Mouse (Mus musculus) lung, postnatal 36 days (tissue): ENCODE data around the gene Mest.

Source experiments
- DNase-seq: peaks from one replicate; pipeline ENCODE4 v3.0.0; 2022; ENCODE audit warnings: mixed read lengths

Gene Mest

DNA sequence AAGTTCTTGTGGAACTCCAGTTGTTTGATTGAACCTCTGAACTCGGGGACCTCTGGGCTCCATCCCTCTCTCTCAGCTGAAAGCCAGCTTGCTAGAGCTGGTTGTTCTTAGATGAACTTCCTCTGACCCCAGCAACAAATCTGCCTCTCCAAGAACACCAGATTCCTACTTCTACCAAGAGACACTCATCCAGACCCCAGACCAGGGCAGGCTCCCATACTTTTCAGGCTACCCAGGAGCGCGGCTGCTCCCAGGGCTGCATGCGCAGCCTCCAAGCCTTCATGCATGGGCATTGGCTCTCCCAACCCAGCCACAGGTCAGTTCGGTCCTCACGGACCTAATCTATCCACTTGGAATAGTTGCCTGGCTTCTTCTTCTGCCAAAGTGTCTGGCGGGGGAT, at the start of gene Mest:
Mest (plus strand) TSS at position 217 of the 400 bp plus-strand sequence.
- no peak for DNase-seq

DNA sequence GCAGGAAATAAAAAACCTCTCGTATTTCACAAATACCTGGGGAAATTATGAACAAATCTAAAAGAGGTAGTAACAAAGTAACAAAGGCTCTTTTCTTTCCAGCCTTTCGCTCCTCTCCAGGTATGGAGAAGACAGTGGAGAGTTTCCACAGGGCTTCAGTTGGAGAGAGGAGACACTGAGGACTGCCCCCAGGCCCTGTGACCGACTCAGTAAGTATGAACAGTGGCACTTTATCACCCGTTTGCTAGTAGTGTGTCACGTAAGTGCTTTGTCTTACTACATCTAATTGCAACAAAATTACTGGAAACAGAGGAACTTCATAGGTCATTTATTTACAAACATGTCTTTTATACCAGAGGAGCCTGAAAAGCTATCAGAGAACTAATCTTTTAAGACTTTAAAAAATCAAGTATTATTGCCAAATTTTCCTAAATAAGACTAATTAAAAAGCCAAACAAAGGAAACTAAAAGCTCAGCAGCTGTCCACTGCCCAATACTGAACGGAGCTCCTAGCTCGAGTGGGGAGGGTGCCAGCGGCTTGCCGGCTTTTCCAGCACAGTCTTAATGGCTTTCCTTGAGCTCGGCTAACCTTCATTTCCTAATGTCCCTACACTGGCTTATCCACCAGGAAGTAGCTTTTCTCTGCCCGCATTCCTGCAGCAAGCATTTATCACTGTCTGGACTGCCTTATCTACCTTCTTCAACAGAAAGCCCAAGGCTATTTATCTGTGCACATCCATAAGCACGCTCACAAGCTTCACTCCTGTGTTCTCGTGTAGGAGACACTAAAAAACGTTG, 49.4 kb upstream of the Mest start:
- no peak for DNase-seq

DNA sequence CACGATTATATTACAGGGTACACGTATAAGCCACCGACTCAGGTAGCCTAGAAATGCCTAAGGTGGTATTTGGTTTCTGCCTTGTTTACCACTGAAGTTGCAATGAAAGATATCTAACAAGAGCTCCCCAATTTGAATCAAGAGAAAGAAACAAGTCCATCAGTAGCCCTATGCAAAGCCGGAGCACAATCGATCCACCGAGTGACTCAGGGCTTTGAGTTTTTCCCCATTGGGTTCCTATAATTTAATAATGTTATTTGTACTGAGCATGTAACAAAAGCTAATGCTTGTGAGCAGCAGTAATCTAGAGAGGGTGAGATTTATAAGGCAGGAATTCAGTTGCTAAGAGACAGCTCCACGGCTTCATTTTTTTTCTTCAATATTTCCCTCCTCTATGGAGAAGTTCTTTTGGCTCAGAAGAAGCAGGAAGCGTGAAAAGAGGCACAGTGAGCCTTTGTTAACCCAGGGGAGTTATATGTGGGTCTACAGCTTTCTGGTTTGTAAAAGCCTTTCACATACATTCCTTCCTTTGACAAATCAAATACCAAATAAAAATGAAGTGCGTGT, 48.5 kb upstream of the Mest start:
- no peak for DNase-seq

DNA sequence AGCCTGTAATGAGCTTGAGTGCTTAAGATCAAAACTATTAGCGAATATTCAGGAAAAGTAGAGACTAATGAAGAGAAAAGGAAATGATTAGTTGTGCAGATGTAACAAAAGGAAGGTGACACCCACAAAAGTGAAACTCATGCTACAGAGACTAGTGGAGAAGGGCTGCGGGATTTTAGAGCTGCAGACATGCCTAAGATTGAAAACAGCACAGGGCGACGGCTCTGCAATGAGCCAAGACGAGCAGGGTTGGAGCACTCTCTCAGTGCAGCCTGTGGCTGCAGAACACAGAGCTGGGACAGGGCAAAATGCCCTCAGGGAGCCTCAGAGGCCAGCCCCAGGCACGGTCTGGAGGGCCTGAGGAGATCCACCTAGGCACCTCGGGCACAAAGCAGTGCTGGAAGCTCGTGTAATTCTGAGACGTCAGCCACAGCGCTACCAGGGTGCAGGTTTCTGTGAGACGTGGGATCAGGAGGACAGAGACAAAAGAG, 48.0 kb upstream of the Mest start:
- no peak for DNase-seq

DNA sequence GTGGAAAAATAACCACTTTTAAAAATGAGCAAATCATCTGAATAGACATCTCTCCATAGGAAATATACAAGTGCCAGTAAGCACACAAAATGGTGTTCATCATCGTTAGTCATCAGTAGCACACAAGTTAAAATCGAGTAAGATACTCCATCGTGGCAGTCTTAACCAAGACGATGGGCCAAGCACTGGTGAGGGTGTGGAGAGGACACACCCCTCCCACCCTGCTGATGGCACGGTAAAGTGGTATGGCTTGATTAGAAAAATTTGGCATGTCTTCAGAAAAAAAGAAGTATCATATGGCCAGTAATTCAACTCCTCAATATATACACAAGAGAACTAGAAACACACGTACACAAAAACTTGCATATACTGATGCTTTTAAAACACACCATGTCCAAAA, 46.8 kb upstream of the Mest start:
- DNase-seq = no peak

DNA sequence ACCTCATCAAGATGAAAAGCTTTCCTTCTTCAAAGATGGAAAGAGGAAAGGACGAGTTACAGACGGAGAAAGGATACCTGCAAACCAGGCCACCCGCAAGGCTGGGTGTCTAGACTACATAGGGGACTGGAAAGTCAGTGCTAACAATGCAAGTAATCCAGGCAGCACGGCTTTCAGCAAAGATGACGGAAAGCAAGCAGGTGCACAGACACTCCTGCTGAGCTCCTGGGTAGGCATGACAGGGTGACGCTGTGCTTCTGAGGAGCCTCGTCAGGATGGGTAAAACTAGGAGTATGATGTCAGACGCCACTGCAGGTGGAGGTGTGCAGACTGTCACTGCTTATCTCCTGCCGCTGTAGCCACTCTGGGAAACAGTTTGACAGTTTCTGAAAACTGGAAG, 45.8 kb upstream of the Mest start:
- no peak for DNase-seq

DNA sequence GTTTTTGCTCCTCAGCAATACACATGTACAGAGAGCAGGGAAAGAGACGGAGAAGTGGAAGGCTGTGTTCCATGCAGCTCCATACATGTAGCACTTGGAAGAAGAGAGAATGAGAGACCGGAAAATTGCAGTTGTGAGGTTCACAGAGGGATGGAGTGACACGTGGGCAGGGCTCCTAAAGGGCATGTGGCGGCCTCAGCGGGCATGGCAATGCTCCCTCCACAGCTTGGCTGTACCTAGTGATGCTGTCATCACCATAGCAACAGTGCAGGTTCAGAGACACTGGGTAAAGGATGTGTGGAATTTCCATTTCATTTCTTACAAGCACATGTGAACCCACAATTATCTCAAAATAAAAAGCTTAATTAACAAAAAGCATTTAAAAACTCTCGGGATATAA, 44.9 kb upstream of the Mest start:
- no peak for DNase-seq

DNA sequence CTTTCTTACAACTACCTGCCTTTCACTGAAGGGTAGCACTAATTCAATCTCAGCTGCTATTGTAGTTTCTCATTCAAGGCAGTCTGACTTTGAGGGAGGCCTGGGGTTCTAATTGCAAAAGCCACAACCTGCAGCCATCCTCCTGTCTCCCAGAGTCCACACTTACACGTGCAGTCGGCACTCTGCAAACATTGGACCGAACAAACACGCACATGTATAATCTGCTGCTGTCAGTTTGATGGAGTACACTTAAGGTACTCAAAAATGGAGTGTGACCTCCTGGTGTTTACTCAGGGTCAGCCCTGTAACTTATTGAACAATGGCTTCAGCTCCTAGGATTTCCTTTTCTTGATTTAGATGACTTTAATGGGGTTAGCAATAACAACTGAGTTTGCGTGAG, 43.8 kb upstream of the Mest start:
- peak; percentile 70 for DNase-seq

DNA sequence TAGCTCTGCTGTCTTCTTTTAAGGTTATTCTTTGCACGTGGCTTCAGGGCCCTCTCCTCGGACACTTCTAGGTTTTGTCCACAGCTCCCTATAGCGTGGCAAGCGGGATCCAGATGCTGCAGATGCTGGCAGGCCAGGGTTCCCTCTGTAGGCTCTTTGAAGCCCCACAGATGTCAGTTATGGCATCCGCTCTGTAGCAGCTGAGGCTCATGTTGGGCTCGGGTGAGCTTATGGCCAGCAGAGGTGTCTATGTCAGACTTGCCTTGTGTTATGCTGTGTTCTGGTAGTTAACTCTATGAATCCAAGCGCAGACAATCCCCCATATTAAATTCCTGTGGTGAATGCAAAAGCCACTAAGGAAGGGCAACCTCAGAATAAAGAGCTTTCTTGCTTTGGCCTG, 42.9 kb upstream of the Mest start:
- no peak for DNase-seq

DNA sequence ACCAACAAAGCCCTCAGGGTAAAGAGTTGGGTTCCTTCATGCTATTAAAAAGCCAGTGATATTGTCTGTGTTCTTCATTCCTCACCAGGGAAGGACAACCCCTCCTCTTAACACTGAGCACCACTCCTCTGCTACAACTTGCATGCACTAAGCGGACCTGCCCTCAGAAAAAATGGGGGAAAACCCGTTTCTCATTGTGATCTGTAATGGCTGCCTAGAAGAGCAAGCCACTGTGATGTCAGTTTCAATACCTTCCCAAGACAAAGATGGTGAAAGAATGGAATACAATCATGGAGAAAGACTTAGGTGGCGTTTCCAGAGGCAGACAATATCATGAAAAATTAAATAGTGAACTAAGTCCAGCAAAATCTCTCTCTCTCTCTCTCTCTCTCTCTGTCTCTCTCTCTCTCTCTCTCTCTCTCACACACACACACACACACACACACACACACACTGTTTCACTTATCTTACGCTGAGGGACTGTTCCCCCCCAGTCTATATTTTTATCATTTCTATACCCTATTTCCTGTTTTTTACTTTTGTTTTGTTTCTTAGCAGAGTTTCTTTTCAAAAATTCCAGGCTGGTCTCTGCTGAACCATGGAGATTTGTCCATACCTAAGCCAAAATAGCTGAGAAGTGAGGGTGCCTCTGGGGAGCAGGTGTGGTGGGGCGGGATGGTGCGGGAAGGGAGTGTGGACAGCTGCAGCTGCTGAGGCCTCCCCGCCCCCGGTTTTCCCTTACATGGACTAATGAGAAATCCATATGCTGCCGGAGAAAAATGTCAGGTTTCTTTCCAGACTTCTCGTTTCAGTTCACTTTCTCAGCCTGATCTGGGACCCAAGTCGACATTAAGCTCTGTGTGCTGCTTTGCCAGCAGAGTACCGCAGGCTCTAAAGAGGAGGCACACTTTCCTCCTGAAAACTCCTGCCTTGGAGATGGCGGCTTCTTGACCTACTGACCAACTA, 41.1 kb upstream of the Mest start:
- DNase-seq = no peak

DNA sequence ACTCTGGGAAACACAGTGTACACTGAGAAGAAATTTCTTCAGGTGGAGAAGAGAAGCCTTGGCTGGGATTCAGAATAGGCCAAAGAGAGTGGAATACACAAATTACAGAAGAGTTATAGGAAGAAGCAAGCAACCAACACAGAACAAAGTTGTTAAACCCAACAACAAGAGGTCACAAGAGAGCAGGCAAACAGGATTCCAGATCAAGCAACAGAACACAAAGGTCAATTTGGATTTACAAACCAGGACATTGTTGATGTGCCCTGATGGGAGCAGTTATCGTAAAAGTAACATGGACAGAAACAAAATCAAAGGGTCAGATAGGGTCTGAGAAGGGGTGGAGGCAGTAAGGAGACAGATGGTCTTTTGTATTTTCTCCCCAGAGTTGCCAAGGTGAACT, 38.8 kb upstream of the Mest start:
- DNase-seq = no peak

DNA sequence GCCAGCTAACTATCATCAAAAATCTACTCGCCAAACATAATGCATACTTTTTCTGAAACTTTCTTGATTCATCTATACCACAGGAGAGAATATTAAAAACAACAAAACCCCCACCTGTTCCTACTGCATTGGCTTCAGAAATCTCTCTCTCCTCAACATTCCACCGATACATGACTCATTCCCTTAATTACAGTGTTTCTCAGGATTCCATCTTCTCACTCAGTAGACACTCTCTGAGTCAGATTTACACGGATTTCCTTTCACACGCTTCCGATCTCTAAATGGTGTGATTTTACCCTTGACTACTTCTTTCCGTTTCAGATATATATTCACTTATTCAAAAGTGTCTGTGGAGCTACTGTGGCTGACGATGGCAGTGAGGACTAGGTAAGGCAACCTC, 36.1 kb upstream of the Mest start:
- DNase-seq = no peak

DNA sequence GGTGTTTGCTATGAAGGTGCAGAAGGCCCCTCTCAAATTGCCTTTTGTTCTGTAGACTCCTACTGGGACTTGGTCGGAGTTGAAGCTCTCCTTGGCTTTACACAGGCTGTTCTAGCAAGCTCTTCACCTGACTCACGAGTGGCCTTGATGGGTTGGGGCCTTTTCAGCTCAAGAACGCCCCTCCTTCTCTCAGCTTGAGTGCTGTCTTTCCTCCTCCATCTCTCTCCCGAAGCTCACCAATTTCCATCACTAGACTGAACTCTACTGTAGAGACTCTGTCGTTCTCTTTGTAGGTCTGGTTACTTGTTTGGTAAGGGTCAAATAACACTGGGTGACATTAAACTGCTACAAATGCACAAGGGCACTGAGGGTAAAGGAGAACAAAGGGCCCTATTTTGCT, 30.5 kb upstream of the Mest start:
- DNase-seq = no peak

DNA sequence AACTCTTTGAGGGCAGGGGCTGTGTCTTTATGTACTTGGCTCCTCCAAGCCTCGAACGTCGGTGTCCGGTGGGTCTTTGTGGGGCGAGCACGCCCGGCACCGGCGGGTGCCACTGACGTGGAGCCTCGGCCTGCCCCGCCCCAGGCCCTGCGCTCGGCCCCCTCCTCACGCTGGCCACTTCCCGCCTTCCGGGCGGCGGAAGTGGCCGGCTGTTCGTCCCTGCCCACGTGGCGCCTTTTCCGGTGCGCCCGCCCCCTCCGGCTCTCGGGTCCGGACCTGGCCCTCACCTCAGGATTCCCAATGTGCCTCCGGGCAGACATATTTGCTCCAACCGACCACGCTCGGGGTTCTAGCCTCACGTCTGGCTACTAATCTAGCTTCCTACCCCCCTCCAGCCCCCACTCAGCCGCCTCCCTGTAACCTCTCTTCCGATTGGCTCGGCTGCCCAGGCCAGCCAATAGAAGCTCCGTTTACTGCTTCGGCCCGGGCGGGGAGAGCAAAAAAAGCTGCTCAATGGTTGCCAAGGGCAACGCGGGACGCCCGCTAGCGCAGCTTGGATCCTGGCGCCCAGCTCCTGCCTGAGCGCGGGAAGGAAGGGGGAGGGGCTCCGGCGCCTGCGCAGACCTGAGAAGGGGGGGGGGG, 29.9 kb upstream of the Mest start, which contains the start of gene Cep41:
Cep41 (minus strand) TSS at position 400 of the 642 bp plus-strand sequence.
- peak; percentile 94 for DNase-seq

DNA sequence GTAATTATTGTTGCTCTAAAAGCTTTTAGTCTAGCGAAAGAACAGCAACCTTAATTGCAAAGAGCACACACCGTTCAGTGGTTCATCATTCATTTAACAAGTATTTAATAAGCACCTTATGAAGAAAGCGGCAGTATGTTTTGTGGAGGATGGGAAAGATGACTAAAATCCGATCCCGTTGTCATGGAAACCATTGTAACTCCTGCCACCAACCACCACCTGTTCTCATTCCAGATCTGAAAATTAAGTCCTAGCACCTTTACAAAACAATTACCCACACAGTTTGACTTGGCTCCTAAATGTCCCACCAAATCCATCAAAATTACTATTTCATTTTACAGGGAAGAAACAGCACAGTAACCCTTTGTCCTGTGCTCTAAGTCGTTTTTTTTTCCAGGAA, 29.1 kb upstream of the Mest start:
- DNase-seq = no peak

DNA sequence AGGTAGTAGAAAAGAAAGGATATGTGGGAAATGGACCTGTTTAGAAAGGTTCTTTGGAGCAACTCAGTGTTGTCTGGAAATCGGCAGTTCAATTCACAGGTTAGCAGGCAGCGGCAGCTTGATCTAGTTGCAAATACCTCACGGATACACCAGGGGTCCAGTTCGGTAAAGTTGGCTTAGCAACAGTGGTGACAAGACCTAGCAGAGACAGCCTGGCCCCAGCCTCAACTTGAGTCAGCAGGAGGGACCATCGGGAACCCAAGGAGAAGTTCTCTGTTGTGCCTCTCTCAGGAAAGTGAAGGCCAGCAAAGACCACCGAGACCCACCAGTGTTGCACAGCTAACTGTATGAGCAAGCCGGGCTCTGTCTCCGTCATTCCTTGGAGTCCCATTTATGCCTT, 28.2 kb upstream of the Mest start:
- no peak for DNase-seq

DNA sequence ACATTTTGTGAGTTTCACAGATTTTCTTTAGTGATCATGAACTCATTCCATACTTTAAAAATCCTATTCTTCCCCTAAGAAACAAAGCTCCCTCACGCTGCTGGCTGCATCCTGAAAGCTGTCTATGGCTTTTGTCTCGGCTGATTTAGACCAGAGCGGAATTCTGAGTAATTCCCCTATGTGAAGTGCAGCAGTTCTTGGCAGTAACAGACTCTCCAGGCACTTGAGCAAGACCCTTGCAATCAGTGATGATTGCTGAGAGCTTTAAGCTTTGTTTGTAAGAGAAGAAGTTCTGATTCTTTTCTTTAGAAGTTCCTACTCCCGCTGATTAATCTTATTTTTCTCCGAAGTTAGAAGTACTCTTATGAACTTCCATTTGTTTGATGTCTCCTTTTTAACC, 25.9 kb upstream of the Mest start:
- DNase-seq = no peak

DNA sequence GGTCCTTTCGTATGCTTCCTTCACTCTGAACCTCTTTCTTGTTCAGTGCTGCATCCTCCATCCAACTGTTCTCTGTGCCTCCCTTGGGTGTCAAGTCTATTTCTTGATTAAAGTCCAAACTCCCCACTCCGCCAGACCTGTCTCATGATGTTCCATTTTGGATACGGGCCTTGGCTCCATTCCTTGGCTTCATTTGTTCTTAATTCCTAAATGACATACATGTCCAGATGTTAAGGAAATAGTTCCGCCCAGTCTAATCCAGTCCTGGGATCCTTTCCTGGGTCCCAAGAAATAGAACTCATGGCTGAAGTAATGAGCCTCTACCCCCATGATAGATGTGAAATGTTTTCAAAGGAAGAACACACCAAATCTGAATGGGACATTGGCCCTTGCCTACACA, 25.3 kb upstream of the Mest start:
- no peak for DNase-seq

DNA sequence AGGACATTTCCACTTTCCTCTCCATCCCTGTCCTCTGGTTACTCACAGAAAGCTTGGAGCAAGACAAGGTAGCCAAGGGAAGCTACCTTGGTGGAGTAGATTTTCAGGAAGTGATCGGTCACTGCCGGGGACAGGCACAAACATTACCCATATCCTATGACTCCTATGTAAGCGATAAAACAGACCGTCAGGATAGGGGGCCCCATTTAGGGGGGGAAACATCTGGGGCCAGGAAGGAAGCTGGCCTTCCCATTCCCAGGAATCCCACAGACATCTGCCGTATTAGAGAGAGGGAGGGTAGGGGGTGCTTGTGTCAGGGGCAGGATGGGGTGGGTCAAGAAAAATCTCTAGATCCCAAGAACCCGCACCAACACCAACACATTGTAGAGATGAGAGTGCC, 23.2 kb upstream of the Mest start:
- DNase-seq = no peak

DNA sequence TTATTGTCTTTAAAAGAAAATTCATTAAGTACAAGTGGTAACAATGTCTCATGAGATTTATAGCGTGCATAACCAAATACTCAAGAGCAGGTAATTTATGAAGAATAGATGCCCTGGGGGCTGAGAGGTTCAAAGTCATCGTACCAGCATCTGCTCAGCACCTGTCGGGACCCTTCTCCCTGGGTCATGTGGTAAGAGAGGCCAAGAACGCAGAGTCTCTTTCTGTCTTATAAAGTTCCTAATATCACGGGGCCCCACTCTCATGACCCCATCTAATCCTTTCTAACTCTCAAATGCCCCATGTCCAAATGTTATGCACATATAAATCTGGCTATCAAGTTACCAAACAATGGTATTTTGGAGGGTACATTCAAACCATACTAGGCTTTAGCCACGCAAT, 20.5 kb upstream of the Mest start:
- no peak for DNase-seq

DNA sequence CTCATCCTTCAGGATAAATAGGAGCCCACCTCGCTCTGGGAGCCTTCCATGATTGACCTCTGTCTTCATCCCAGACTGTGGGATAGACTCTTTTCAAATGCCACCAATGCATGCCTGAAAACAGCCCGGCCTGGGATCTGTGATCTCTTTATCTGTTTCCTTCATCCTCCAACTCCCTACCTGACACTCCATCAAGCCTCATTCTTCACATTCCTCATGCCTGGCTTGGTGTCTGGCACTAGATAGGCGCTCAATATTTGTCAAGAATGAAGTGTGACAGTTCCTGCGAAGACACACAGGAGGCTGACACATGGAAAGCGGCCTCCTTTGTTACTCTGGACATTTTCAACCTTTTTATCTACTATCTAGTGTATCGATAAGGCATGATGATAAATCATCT, 19.9 kb upstream of the Mest start:
- DNase-seq = no peak

DNA sequence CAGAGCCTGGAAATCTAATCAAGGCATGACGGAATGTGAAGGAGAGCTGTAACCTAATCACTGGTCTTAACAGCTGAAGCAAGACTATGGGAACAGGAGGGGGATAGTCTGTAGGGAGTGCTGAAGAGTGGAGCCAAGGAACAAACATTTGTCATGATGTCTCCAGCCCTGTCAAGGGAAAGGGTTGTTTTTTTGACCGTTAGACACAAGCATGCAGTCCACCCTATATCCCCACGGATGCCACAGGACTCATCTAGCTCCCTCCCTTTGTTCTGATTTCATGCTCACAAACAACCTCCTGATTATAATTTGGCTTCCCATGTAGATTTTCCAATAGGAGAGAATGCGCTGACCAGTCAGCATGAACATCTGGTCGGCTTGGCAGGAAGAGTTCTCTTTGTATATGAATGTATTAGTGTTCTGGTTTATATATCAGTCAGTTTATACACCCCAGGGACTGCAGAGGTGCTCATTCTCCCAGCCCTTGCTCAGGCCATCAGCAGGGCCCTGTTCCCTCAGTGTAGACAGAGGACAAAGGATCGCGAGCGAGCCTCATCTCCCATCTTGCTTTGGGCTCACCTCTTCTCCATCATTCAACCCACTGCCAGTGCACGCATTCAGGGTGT, 19.3 kb upstream of the Mest start:
- DNase-seq = no peak

DNA sequence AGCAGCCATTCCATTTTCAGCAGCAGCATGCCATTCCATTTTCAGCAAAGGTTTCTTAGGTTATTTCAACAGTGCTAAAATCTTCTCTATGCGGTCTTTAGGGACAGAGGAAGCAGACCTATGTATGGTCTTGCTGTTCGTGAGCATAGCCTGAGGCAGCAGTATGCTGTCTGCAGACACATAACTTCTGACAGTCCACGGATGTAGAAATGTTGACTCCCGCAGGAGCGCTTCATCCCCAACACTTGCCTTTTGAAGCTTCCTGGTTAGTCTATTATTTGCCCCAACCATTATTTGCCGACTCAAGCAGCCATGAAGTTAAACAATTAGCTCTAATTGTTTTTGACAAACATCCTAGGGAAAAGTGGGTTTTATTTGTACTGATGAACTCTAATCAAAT, 14.2 kb upstream of the Mest start:
- no peak for DNase-seq
